Mouse (Mus musculus): ENCODE measurements around the gene Cby1.

GRCm38 (mm10) chr15:79696508-79696907 lies 37.5 kb downstream of the Cby1 start:
- no peak for TF ChIP-seq CTCF (IDR thresholded peaks at IDR 0.05; ENCODE audit: borderline replicate concordance, insufficient read depth, low read length)
- no peak for TF ChIP-seq POLR2A (IDR thresholded peaks at IDR 0.05; ENCODE audit: low read depth, low read length)
